Mouse (Mus musculus): ENCODE results near the gene Tbcd.

Gene Tbcd

DNA sequence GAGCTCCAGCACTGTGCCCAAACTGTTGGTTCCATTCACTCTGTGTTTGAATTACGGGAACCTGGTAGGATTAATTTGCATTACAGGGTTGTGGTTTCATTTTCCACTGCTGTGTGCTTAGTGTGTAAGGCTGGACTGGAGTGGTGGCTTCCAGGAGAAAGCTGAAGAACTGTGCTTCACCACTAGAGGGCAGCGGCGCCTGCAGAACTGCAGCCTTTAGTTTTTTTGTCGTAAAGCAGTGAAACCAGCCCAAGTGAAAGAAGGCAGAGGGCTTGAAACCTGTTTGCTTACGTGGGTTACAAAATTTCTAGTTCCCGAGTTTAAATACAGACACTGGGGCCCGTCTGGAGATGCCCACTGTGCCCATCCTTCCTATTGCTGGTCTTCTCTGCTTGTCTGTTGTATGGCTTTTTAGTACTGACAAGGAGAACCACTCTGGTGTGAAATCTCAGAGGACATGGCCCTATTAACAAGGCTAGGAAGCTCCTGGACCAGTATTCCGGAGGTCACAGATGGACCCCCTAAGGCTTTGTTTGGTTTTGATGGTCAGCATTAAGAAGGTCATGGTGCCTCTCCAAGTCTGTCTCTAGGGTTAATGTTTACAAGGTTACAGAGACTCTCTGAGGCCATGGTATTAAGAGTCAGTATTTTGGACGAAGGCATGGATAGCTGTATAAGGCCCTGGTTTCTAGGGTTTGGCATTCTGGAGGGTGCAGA lies 24.1 kb downstream of the Tbcd start:
- DNase-seq (ENCODE audit: low read depth, low spot score) = peak; percentile 20

- DNase-seq (ENCODE audit: low read depth, low spot score) = no peak
These were observed 27.9 kb downstream of the Tbcd start for GRCm38 (mm10) chr11:121479476-121480203.

DNA sequence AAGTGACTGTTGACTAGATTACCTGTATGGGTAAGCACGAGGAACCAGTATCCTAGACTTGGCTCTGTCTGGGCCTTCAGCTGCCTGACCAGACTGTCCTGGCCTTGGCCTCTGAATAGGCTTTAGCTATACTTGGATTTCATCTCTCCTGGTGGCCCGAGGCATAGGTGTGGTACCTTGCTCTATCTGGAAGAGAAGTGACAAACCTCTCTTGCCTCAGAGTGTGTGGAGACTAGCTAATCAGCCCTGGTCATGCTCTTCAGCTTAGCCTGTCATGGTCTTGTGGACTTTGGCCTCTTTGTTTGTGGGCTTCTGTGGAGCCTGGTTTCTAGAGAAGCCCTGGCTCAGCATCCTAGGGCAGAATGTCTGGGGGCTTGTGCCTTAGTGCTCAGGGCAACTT lies 29.4 kb downstream of the Tbcd start:
- DNase-seq (ENCODE audit: low read depth, low spot score) = no peak

DNA sequence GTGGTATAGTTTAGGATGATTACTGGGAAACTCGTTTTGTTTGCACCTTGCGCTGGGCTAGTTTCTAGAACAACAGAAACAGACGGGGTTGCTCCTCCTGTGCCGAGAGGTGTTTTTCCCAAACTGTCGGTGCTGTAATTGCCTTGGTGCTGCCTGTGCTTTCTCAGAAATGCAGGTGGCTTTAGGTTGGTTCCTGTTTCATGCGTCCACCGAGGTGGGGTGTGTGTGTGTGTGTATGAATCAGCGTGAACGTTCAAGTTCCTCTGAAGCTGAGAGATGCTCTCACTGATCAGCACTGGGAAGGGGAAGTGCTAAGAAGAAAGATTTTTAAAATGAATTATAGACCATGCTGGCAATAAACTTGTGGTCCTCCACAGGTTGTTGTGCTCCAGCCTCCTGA lies 34.1 kb downstream of the Tbcd start:
- no peak for DNase-seq (ENCODE audit: low read depth, low spot score)

DNA sequence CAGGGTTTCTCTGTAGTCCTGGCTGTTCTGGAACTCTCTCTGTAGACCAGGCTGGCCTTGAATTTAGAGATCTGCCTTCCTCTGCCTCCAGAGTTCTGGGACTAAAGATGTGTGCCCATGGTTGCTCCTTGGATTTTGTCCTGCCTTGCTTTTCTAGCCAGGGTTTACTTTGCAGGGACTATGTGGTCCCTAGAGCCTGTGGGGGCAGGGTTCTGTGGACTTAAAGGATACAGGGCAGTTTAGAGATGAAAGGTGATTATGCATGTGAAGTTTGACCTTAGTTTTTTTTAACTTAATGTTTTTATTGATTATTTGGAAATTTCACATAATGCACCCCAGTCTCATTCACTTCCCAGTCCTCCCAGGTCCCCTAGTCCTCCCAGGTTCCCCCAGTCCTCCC lies 38.9 kb downstream of the Tbcd start:
- DNase-seq (ENCODE audit: low read depth, low spot score) = no peak

- no peak for DNase-seq (ENCODE audit: low read depth, low spot score)
These were observed 48.8 kb downstream of the Tbcd start for GRCm38 (mm10) chr11:121500595-121500994.

GRCm38 (mm10) chr11:121501525-121501924 lies 49.8 kb downstream of the Tbcd start:
- DNase-seq (ENCODE audit: low read depth, low spot score) = no peak

DNA sequence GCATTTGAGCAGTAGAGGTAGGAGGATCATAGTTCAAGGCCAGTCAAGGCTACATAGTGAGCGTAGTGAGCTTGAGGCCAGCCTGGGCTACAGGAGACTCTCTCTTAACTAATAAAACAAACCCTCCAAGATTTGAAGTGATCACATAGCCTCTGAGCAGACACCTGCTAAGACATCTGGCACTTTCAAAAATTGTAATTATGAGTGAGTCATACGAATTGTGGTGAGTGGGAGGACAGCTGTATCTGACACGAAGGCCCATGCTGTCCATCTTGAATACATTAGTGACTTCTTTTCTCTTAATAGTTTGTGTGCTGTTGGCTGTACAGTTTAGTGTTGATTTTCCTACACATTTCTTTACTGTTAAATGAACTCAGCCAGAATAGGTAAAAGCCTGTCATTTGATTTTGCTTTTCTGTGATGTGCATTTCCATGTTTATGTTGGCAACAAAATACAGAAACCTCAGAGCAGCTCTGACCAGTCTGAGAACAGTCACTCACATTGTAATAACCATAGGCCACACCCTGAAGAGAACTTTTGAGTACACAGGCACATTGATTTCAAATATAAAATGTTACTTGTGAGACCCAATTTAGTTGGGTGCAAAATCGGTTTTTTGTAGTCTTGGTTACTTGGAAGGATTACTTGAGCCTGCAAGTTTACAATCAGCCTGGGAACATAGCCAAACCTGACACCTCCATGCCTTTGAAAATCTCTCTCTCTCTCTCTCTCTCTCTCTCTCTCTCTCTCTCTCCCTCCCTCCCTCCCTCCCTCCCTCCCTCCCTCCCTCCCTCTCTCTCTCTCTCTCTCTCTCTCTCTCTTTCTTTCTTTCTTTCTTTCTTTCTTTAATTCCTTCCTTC lies 50.5 kb downstream of the Tbcd start:
- no peak for DNase-seq (ENCODE audit: low read depth, low spot score)

- DNase-seq (ENCODE audit: low read depth, low spot score) = no peak
These were observed 56.7 kb downstream of the Tbcd start for GRCm38 (mm10) chr11:121508478-121508877.

- DNase-seq (ENCODE audit: low read depth, low spot score) = no peak
These were observed 58.9 kb downstream of the Tbcd start for GRCm38 (mm10) chr11:121510512-121511246.

DNA sequence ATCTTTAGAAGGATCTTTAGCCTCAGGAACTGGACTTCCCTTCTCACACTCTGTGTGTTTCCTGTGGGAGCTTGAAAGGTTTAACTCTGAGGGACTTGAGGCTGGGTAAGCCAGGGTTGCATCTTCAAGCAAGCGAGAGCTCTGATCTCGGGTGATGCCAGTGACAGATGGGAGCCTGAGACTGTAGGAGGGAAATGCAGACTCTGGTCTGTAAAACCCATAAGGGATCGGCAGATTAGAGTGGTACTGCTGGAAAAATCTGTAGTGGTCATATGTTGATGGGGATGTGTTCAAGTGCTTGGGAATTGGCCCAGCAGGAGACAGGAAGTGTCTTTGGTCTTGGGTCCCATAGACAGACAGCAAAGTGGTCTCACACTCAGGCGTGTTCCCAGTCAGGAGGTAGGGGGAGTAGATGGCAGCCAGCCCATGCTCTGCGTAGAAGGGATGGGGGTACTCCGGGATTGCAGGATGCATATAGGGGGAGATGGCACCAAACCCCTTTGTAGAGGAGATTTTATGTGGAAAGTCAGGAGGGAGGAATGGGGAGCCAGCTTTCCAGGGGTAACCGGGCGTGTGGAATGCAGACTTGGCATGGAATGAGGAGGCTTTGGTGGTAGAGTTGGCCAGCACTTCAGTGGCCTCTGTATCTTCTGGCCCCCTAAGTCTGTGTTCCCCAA lies 61.3 kb downstream of the Tbcd start:
- DNase-seq (ENCODE audit: low read depth, low spot score) = no peak

DNA sequence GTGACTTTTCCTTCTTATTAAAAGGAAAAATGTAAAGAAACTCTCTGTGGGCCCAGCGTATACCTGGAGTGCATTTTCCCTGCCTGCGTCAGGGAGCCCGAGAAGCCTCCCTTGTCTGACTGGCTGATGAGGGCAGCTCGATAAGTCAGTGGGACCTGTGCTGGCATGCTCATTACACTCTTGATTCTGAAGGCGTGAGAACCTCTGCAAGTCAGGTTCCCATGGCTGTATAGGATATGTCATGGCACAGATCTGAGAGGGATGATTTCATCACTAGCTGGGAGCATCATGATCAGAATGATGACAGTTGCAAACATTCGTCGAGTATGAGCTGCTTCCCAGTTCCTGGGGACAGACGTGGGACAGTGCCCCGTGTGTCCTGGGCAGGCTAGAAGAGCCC lies 64.2 kb downstream of the Tbcd start:
- no peak for DNase-seq (ENCODE audit: low read depth, low spot score)

DNA sequence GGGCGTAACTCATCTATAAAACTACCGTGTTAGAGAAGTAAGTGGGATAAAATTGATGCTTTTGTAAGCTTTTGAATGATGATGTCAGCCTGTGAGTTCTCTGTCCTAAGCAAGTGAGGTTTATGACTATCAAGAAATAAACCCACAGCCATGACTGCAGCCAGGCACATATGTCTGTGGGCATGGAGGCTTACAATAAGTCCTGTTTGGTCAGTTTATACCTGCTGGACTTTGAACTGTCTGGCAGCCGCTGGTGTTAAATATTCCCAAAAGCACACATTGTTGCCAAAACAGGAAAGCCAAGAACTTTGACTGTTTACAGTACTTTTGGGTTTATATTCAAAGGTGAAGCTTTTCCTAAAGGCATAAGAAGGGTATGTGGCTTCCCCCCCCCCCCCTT lies 65.2 kb downstream of the Tbcd start:
- no peak for DNase-seq (ENCODE audit: low read depth, low spot score)

- no peak for DNase-seq (ENCODE audit: low read depth, low spot score)
These were observed 66.1 kb downstream of the Tbcd start for GRCm38 (mm10) chr11:121517687-121518465.

GRCm38 (mm10) chr11:121519131-121519530 lies 67.4 kb downstream of the Tbcd start, which contains the start of gene Zfp750:
TSS of gene Zfp750 (minus strand) at chr11:121519333.
- DNase-seq (ENCODE audit: low read depth, low spot score) = no peak

GRCm38 (mm10) chr11:121519703-121520102 lies 68.0 kb downstream of the Tbcd start:
- DNase-seq (ENCODE audit: low read depth, low spot score) = no peak

- no peak for DNase-seq (ENCODE audit: low read depth, low spot score)
These were observed 69.0 kb downstream of the Tbcd start for GRCm38 (mm10) chr11:121520761-121521160.

GRCm38 (mm10) chr11:121522156-121522762 lies 70.5 kb downstream of the Tbcd start:
- DNase-seq (ENCODE audit: low read depth, low spot score) = no peak

- DNase-seq (ENCODE audit: low read depth, low spot score) = no peak
These were observed 72.4 kb downstream of the Tbcd start for GRCm38 (mm10) chr11:121524191-121524590.

DNA sequence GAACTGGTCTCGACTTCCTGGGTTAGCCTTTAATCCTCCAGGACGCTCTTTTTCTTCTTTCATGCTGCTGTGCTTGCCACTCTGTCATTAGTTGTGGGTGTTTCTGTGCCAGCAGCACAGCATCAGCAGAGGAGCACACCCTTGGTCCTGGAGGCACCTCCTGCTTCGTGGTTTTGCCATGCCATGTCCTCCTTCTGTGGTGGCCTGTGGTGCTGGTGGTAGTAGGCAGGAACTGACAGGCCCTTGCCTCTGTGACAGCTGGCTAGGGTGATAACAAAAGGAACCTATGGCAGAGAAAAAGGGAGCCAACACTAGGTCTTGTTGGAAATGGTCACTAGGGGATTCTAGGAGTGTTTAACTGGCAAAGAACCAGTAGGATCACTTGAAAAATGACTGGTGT lies 78.0 kb downstream of the Tbcd start:
- DNase-seq (ENCODE audit: low read depth, low spot score) = no peak
